Mouse (Mus musculus): ENCODE data around the gene Arhgap23. TPM values are rescaled to one million over a fixed set of nuclear protein-coding genes. Genes with fewer than 3 reads are reported as not detected.

Arhgap23 gene
- total RNA-seq, 2 experiments from 2014 or later, result 22.1 to 25.4 TPM

GRCm38 (mm10) chr11:97500720-97501448 is 85.6 kb downstream of the Arhgap23 start:
- DNase-seq (ENCODE audit: low spot score in 2 of 2), result no peak

GRCm38 (mm10) chr11:97502383-97502782 is 87.0 kb downstream of the Arhgap23 start:
- no peak for DNase-seq (ENCODE audit: low spot score in 2 of 2)

GRCm38 (mm10) chr11:97502846-97503245 is 87.5 kb downstream of the Arhgap23 start:
- DNase-seq (ENCODE audit: low spot score in 2 of 2), result no peak

- no peak for DNase-seq (ENCODE audit: low spot score in 2 of 2)
Measured at GRCm38 (mm10) chr11:97505784-97506183, 90.5 kb downstream of the Arhgap23 start.

- no peak for DNase-seq (ENCODE audit: low spot score in 2 of 2)
Measured at GRCm38 (mm10) chr11:97506331-97506730, 91.0 kb downstream of the Arhgap23 start.

- no peak for DNase-seq (ENCODE audit: low spot score in 2 of 2)
Measured at GRCm38 (mm10) chr11:97508198-97508597, 92.9 kb downstream of the Arhgap23 start.

GRCm38 (mm10) chr11:97509058-97509457 is 93.7 kb downstream of the Arhgap23 start:
- DNase-seq (ENCODE audit: low spot score in 2 of 2), result no peak

- no peak for DNase-seq (ENCODE audit: low spot score in 2 of 2)
Measured at GRCm38 (mm10) chr11:97509715-97510485, 94.6 kb downstream of the Arhgap23 start.

- peak; percentile 74 to 77 for DNase-seq (ENCODE audit: low spot score in 2 of 2)
Measured at GRCm38 (mm10) chr11:97510966-97511660, 95.8 kb downstream of the Arhgap23 start.

- no peak for DNase-seq (ENCODE audit: low spot score in 2 of 2)
Measured at GRCm38 (mm10) chr11:97511661-97512369, 96.5 kb downstream of the Arhgap23 start.

GRCm38 (mm10) chr11:97512511-97512910 is 97.2 kb downstream of the Arhgap23 start:
- DNase-seq (ENCODE audit: low spot score in 2 of 2), result no peak

GRCm38 (mm10) chr11:97513066-97513465 is 97.7 kb downstream of the Arhgap23 start:
- no peak for DNase-seq (ENCODE audit: low spot score in 2 of 2)

- no peak for DNase-seq (ENCODE audit: low spot score in 2 of 2)
Measured at GRCm38 (mm10) chr11:97520541-97520940, 105.2 kb downstream of the Arhgap23 start.

GRCm38 (mm10) chr11:97521741-97522474 is 106.6 kb downstream of the Arhgap23 start:
- DNase-seq (ENCODE audit: low spot score in 2 of 2), result no peak

- no peak for DNase-seq (ENCODE audit: low spot score in 2 of 2)
Measured at GRCm38 (mm10) chr11:97523107-97523506, 107.8 kb downstream of the Arhgap23 start.

- peak; percentile 56 to 60 for DNase-seq (ENCODE audit: low spot score in 2 of 2)
Measured at GRCm38 (mm10) chr11:97523827-97524261, 108.5 kb downstream of the Arhgap23 start.

GRCm38 (mm10) chr11:97524306-97524705 is 109.0 kb downstream of the Arhgap23 start:
- no peak for DNase-seq (ENCODE audit: low spot score in 2 of 2)

- DNase-seq (ENCODE audit: low spot score in 2 of 2), result peak in 1 of 2 experiments; percentile 60
Measured at GRCm38 (mm10) chr11:97525313-97525712, 110.0 kb downstream of the Arhgap23 start.

- no peak for DNase-seq (ENCODE audit: low spot score in 2 of 2)
Measured at GRCm38 (mm10) chr11:97528282-97528808, 113.0 kb downstream of the Arhgap23 start.

GRCm38 (mm10) chr11:97530069-97530468 is 114.7 kb downstream of the Arhgap23 start:
- no peak for DNase-seq (ENCODE audit: low spot score in 2 of 2)

Data from adrenal gland, adult 18-20 months (tissue).